Mouse (Mus musculus): ENCODE data around the gene 6430548M08Rik. TPM values are rescaled to one million over a fixed set of nuclear protein-coding genes. Genes with fewer than 3 reads are reported as not detected.
A peak's percentile ranks its signal among the peaks of the same experiment; 100 is the strongest.

The 6430548M08Rik gene
- polyA plus RNA-seq (2012; ENCODE audit: insufficient read depth, low replicate concordance): 2.4 and 4.1 TPM in 2 replicates

DNA sequence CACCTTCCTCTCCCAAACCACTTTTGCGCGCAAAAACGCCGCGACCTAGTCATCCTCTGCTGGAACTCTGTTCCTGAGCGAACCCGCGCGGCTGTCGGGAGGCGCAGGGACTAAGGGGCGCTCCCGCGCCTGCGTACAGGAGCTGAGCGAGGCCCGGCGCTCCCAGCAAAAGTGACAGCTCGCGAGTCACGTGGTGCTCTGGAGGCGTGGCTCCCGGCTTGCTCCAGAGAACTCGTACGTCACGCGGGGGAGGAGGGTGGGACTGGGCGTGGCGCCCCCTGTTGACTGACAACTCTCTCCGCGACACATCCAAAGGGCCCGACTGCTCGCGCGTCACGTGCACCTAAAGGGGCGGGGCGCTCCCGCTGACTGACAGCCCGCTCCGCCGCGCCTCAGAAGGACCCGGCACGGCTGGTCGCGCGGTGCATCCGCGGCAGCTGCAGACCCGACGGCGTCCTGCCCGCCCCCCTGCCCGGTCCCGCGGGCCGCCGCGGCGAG is at the start of gene 6430548M08Rik:
6430548M08Rik (plus strand) TSS at position 395 of the 498 bp plus-strand sequence.
- no peak for TF ChIP-seq GATA1 (IDR thresholded peaks at IDR 0.05; ENCODE audit: borderline replicate concordance, low read length)
- TF ChIP-seq FLI1 (IDR thresholded peaks at IDR 0.05; ENCODE audit: low read length): no peak
- Histone ChIP-seq H3K27me3 (replicated peaks) (peaks cover 58% of the 10 kb centered on the region), H3K36me3 (replicated peaks; ENCODE audit: low read length) (no peaks in the 10 kb centered on the region), H3K9me3 (no peaks in the 10 kb centered on the region), H3K4me3 (replicated peaks) (peak within 1 kb of the TSS; percentile 95), H3K4me1 (peaks cover 90% of the 10 kb centered on the region)

DNA sequence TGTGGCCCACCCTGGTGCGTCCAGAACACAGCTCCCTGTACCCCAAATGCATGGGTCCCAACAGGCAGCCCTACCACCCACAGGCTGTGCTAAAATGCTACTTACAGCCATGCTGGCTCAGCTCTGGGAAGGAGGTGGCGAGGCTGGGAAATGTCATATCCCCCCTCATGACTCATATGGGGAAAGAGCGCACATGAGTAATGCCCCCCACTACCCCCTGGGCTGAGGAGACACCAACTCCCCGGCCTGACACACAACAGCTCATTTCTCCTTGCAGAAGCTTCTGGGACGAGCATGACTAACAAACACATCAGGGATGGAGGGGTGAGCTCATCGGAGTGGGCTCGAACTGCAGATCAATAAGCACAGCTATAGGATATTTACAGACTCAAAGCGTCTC is 48.3 kb upstream of the 6430548M08Rik start:
- Histone ChIP-seq H3K27me3 (replicated peaks) (peaks cover 78% of the 10 kb centered on the region), H3K36me3 (replicated peaks; ENCODE audit: low read length) (no peaks in the 10 kb centered on the region), H3K9me3 (peaks cover 28% of the 10 kb centered on the region), H3K4me3 (replicated peaks) (no peak overlapping the region), H3K4me1 (peaks cover 8% of the 10 kb centered on the region)
- TF ChIP-seq GATA1 (IDR thresholded peaks at IDR 0.05; ENCODE audit: borderline replicate concordance, low read length): no peak
- no peak for TF ChIP-seq FLI1 (IDR thresholded peaks at IDR 0.05; ENCODE audit: low read length)

DNA sequence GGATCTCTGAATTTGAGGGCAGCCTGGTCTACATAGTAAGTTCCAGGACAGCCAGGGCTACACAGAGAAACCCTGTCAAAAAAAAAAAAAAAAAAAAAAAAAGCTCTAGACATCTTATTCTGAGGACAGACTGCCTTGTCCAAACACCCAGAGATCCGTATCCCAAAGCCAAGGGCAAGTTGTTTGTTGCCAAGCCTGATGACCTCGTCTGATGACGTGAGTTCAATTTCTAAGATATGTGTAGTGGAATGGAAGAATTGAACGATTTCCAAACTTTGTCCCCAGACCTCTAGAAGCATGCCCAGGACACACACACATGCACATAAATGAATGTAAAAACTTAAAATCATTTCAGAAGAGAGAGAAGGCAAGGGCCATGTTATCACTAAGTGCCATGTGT is 47.7 kb upstream of the 6430548M08Rik start:
- no peak for TF ChIP-seq FLI1 (IDR thresholded peaks at IDR 0.05; ENCODE audit: low read length)
- no peak for TF ChIP-seq GATA1 (IDR thresholded peaks at IDR 0.05; ENCODE audit: borderline replicate concordance, low read length)
- peaks cover 80% of the 10 kb centered on the region for H3K27me3 ChIP-seq (replicated peaks)
- peaks cover 22% of the 10 kb centered on the region for H3K9me3 ChIP-seq
- H3K36me3 ChIP-seq (replicated peaks; ENCODE audit: low read length): no peaks in the 10 kb centered on the region
- peaks cover 8% of the 10 kb centered on the region for H3K4me1 ChIP-seq
- H3K4me3 ChIP-seq (replicated peaks): no peak overlapping the region

DNA sequence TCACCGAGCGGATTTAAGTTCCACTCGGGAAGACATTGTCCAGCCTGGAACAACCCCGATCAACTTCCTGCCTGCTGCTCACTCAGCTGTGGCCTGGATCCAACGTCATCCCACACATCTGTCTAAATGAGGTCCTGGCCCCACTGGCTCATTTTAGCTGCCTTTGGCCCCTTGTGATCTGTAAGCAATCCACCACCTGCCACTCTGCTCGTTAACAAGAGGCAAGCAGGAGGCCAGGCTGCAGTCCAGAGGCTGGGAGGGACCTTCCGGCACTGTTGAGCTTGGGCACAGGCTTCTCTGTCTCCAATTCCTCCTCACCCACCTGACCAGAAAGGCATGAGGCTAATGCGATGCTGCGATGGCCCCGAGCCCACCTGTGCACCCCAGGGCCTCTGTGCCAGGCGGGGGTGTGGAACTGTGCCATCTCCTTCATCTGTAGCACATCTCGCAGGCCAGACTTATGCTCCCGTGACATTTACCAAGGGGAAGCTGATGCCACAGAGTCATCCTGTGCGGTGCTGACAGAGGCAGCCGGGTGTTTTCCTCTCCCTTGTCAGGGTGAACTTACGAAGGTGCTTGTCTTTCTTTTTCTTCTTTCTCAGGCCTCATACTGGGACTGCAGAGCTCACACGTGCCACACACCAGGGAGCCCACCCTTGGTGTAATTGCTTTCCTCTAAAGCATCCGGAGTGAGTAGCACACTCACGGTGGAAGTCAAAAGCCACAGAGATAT is 45.9 kb upstream of the 6430548M08Rik start:
- H3K4me1 ChIP-seq: peaks cover 8% of the 10 kb centered on the region
- H3K4me3 ChIP-seq (replicated peaks): no peak overlapping the region
- H3K27me3 ChIP-seq (replicated peaks): peaks cover 84% of the 10 kb centered on the region
- H3K9me3 ChIP-seq: peaks cover 10% of the 10 kb centered on the region; the same call in 1 of the 2 replicates
- no peak for TF ChIP-seq FLI1 (IDR thresholded peaks at IDR 0.05; ENCODE audit: low read length)
- TF ChIP-seq GATA1 (IDR thresholded peaks at IDR 0.05; ENCODE audit: borderline replicate concordance, low read length): no peak
- H3K36me3 ChIP-seq (replicated peaks; ENCODE audit: low read length): no peaks in the 10 kb centered on the region

DNA sequence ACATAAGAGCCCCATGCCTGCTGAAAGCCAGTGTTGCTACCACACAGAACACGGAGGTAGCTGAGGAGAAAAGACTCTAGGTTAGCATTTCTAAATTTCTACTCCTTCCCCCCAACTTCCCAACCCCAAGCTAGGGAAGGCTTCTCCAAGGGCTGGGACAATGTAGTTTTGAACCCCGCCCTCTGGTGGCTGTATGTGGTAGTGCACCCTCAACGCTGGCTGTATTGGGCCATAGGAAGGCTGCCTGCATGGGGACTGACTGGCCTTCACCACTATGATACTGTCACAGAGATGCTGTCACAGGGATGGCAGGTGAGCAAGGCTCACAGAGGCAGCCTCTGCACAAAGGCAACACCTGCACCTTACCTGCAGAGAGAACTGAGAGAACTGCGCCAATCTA is 42.3 kb upstream of the 6430548M08Rik start:
- Histone ChIP-seq H3K27me3 (replicated peaks) (peaks cover 85% of the 10 kb centered on the region), H3K4me1 (peaks cover 4% of the 10 kb centered on the region), H3K9me3 (peaks cover 10% of the 10 kb centered on the region; the same call in 1 of the 2 replicates), H3K4me3 (replicated peaks) (no peak overlapping the region), H3K36me3 (replicated peaks; ENCODE audit: low read length) (no peaks in the 10 kb centered on the region)
- TF ChIP-seq FLI1 (IDR thresholded peaks at IDR 0.05; ENCODE audit: low read length) (no peak), GATA1 (IDR thresholded peaks at IDR 0.05; ENCODE audit: borderline replicate concordance, low read length) (no peak)

DNA sequence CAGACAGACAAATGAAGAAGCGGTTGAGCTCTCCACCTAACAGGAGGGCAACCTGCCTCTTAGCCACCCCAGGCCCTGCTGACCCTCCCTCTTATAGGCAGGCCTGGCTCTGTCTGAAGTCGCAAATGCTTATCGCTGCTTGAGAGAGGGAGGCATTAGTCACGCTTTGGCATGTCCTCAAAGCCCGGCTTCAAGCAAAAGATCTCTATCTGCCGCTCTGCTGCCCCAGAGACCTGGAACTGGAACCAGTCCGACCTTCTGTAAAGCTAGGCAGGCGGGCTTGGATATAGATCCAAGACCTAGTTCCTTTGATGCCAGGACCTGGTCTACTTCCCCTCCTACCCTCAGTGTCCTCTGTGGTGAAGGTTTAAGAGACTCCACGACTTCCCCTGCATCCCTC is 41.7 kb upstream of the 6430548M08Rik start:
- H3K4me1 ChIP-seq: no peaks in the 10 kb centered on the region
- TF ChIP-seq FLI1 (IDR thresholded peaks at IDR 0.05; ENCODE audit: low read length) (no peak), GATA1 (IDR thresholded peaks at IDR 0.05; ENCODE audit: borderline replicate concordance, low read length) (no peak)
- peaks cover 85% of the 10 kb centered on the region for H3K27me3 ChIP-seq (replicated peaks)
- no peak overlapping the region for H3K4me3 ChIP-seq (replicated peaks)
- H3K9me3 ChIP-seq: peaks cover 10% of the 10 kb centered on the region; the same call in 1 of the 2 replicates
- H3K36me3 ChIP-seq (replicated peaks; ENCODE audit: low read length): no peaks in the 10 kb centered on the region

DNA sequence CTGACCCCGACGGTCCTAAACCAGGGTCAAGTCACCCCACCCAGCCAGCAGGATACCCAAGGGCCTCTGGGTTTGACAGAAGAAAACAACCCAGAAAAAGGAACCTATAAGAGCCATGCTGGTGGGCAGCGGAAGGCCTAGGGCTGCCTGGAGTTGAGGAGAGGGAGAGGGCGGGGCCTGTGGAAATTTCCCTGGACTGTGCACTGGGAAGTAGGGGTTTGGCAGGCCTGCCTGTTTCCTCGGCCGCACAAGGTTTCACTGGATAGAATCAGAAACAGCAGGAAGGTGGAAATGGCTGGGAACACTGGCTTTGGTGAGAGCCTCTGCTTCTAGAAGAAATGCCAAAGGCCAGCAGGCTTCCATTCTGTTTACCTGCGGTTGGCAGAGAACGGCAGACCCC is 41.1 kb upstream of the 6430548M08Rik start:
- Histone ChIP-seq H3K4me1 (no peaks in the 10 kb centered on the region), H3K4me3 (replicated peaks) (no peak overlapping the region), H3K9me3 (peaks cover 4% of the 10 kb centered on the region; the same call in 1 of the 2 replicates), H3K36me3 (replicated peaks; ENCODE audit: low read length) (no peaks in the 10 kb centered on the region), H3K27me3 (replicated peaks) (peaks cover 79% of the 10 kb centered on the region)
- TF ChIP-seq FLI1 (IDR thresholded peaks at IDR 0.05; ENCODE audit: low read length) (no peak), GATA1 (IDR thresholded peaks at IDR 0.05; ENCODE audit: borderline replicate concordance, low read length) (no peak)

DNA sequence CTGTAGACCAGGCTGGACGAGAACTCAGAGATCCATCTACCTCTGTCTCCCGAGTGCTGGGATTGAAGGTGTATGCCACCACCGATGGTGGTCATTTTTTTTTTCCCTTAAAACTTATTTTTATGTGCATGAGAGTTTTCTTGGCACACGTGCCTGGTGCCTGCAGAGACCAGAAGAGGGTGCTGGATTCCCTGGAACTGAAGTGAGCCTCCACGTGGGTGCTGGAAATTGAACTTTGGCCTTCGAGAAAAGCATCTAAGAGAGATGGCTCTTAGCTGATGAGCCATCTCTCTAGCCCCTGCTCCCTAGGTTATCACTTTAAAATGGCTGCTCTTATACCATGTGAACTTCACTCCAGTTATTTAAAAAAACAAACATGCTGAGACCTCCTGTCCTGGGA is 39.4 kb upstream of the 6430548M08Rik start:
- no peak for TF ChIP-seq GATA1 (IDR thresholded peaks at IDR 0.05; ENCODE audit: borderline replicate concordance, low read length)
- no peak for TF ChIP-seq FLI1 (IDR thresholded peaks at IDR 0.05; ENCODE audit: low read length)
- Histone ChIP-seq H3K4me1 (peaks cover 4% of the 10 kb centered on the region), H3K36me3 (replicated peaks; ENCODE audit: low read length) (no peaks in the 10 kb centered on the region), H3K9me3 (no peaks in the 10 kb centered on the region), H3K27me3 (replicated peaks) (peaks cover 73% of the 10 kb centered on the region), H3K4me3 (replicated peaks) (no peak overlapping the region)

DNA sequence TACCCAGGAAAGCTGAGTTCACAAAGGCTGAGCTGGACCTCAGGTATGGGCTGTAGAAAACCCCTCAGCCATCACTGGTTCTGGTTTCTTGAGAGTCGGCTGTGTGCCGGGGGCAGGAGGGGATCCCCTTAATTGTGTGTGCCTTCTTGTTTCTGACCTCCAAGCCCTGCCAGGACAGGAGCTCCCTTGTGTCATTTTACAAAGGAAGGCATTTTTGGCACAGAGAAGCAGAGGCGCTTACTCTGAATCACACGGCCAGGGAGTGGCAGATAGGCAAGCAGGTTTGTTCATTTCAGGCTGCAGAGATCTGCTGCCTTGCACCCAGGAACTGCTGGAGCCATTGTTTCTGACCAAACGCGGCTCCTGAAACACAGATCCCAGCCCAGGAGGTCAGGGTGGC is 38.6 kb upstream of the 6430548M08Rik start:
- peaks cover 4% of the 10 kb centered on the region for H3K4me1 ChIP-seq
- peaks cover under 1% of the 10 kb centered on the region for H3K36me3 ChIP-seq (replicated peaks; ENCODE audit: low read length)
- TF ChIP-seq FLI1 (IDR thresholded peaks at IDR 0.05; ENCODE audit: low read length) (no peak), GATA1 (IDR thresholded peaks at IDR 0.05; ENCODE audit: borderline replicate concordance, low read length) (no peak)
- H3K9me3 ChIP-seq: no peaks in the 10 kb centered on the region
- no peak overlapping the region for H3K4me3 ChIP-seq (replicated peaks)
- H3K27me3 ChIP-seq (replicated peaks): peaks cover 69% of the 10 kb centered on the region

DNA sequence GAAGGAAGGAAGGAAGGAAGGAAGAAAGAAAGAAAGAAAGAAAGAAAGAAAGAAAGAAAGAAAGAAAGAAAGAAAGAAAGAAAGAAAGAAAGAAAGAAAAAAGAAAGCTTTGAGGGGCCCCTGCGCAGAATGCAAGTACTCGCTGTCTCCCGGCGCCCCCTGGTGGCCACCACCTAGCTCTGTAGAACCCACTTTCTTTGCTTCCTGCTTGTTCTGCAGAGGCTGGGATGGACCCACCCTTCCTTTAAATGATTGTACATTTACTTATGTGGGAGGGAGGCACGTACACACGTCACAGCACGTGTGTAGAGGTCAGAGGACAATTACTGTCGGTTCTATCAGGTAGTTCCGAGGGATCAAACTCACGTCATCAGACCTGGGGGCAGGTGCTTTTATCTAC is 35.9 kb upstream of the 6430548M08Rik start:
- H3K4me3 ChIP-seq (replicated peaks): no peak overlapping the region
- H3K36me3 ChIP-seq (replicated peaks; ENCODE audit: low read length): peaks cover 27% of the 10 kb centered on the region
- peaks cover 4% of the 10 kb centered on the region for H3K4me1 ChIP-seq
- peaks cover 42% of the 10 kb centered on the region for H3K27me3 ChIP-seq (replicated peaks)
- H3K9me3 ChIP-seq: no peaks in the 10 kb centered on the region
- no peak for TF ChIP-seq FLI1 (IDR thresholded peaks at IDR 0.05; ENCODE audit: low read length)
- TF ChIP-seq GATA1 (IDR thresholded peaks at IDR 0.05; ENCODE audit: borderline replicate concordance, low read length): no peak
